Mouse (Mus musculus): ENCODE measurements around the gene Ctss.

DNA sequence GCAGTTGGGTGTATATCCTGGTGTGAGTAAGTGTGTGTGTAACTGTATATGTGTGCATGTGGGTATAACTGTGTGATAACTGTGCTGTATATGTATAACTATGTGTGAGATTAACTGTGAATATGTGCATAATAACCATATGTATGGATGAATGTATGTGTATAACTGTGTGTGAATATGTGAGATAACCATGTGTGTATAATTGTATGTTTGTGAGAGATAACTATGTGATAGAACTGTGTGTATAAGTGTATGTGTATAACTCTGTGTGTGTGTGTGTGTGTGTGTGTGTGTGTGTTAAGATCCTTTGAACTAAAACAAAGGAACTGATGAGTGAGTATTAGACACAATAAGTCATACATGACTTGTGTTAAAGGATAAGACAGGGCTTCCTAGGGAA lies 475 bp upstream of the Ctss start:
- no peak for TF ChIP-seq CTCF (conservative IDR thresholded peaks at IDR 0.05; ENCODE audit: low read length)
- no peak for TF ChIP-seq POU5F1 (IDR thresholded peaks at IDR 0.05; ENCODE audit: borderline replicate concordance, low read length)
- TF ChIP-seq NANOG (IDR thresholded peaks at IDR 0.05; ENCODE audit: borderline replicate concordance, low read length), result no peak

All from E14TG2a.4 (cell line).